Mouse (Mus musculus): ENCODE data around the gene Golga5. TPM values are rescaled to one million over a fixed set of nuclear protein-coding genes. Genes with fewer than 3 reads are reported as not detected.
"Not testable (repeated sequence)": the region's sequence is repeated elsewhere in the genome, so short reads cannot be mapped to it uniquely, and the experiment has no call there.

The Golga5 gene
- total RNA-seq, 2 experiments from 2014 or later = 26.1 to 28.2 TPM

- no peak for DNase-seq (ENCODE audit: low spot score in 2 of 2)
- intact Hi-C loops (cut with DNase I) = no loop called here
Observed at GRCm38 (mm10) chr12:102441141-102441540, 27.8 kb upstream of the Golga5 start.

- peak in 1 of 2 experiments; percentile 28 for DNase-seq (ENCODE audit: low spot score in 2 of 2)
- intact Hi-C loops (cut with DNase I) = no loop called here
Observed at GRCm38 (mm10) chr12:102442639-102443038, 26.3 kb upstream of the Golga5 start.

GRCm38 (mm10) chr12:102443676-102444075, 25.3 kb upstream of the Golga5 start:
- DNase-seq (ENCODE audit: low spot score in 2 of 2) = no peak
- intact Hi-C loops (cut with DNase I) = no loop called here

- intact Hi-C loops (cut with DNase I) = no loop called here
- no peak for DNase-seq (ENCODE audit: low spot score in 2 of 2)
Observed at GRCm38 (mm10) chr12:102445436-102445835, 23.5 kb upstream of the Golga5 start.

GRCm38 (mm10) chr12:102450437-102450836, 18.5 kb upstream of the Golga5 start:
- no peak for DNase-seq (ENCODE audit: low spot score in 2 of 2)
- intact Hi-C loops (cut with DNase I) = no loop called here

GRCm38 (mm10) chr12:102451126-102451851, 17.6 kb upstream of the Golga5 start:
- intact Hi-C loops (cut with DNase I) = no loop called here

GRCm38 (mm10) chr12:102453581-102453980, 15.4 kb upstream of the Golga5 start:
- intact Hi-C loops (cut with DNase I) = no loop called here
- no peak for DNase-seq (ENCODE audit: low spot score in 2 of 2)

More at GRCm38 (mm10) chr12:102451126-102451851, 17.6 kb upstream of the Golga5 start:
- peak in 1 of 2 experiments; percentile 47 for DNase-seq (ENCODE audit: low spot score in 2 of 2)

- DNase-seq (ENCODE audit: low spot score in 2 of 2) = no peak
- intact Hi-C loops (cut with DNase I) = no loop called here
Observed at GRCm38 (mm10) chr12:102456467-102457193, 12.3 kb upstream of the Golga5 start.

- DNase-seq (ENCODE audit: low spot score in 2 of 2) = peak in 1 of 2 experiments; percentile 22
- intact Hi-C loops (cut with DNase I) = no loop called here
Observed at GRCm38 (mm10) chr12:102460014-102460413, 8.9 kb upstream of the Golga5 start.

- peak in 1 of 2 experiments; percentile 45 for DNase-seq (ENCODE audit: low spot score in 2 of 2)
- intact Hi-C loops (cut with DNase I) = loop anchor here (1.0 kb wide), 1 partner anchor 70 kb away; no protein-coding TSS in a partner anchor
Observed at GRCm38 (mm10) chr12:102461177-102461576, 7.8 kb upstream of the Golga5 start.

GRCm38 (mm10) chr12:102464650-102465049, 4.3 kb upstream of the Golga5 start:
- intact Hi-C loops (cut with DNase I) = no loop called here
- no peak for DNase-seq (ENCODE audit: low spot score in 2 of 2)

GRCm38 (mm10) chr12:102468136-102468535, 799 bp upstream of the Golga5 start:
- intact Hi-C loops (cut with DNase I) = loop anchor here (2.0 kb wide), 2 partner anchors 29 to 491 kb away; partner anchors contain the start of gene Lgmn
- DNase-seq (ENCODE audit: low spot score in 2 of 2) = no peak

- intact Hi-C loops (cut with DNase I) = no loop called here
- no peak for DNase-seq (ENCODE audit: low spot score in 2 of 2)
Observed at GRCm38 (mm10) chr12:102474411-102474810, 5.5 kb downstream of the Golga5 start.

- intact Hi-C loops (cut with DNase I) = no loop called here
- DNase-seq (ENCODE audit: low spot score in 2 of 2) = no peak
Observed at GRCm38 (mm10) chr12:102480481-102480880, 11.5 kb downstream of the Golga5 start.

GRCm38 (mm10) chr12:102484946-102485345, 16.0 kb downstream of the Golga5 start:
- intact Hi-C loops (cut with DNase I) = no loop called here
- DNase-seq (ENCODE audit: low spot score in 2 of 2) = no peak

- DNase-seq (ENCODE audit: low spot score in 2 of 2) = no peak
- intact Hi-C loops (cut with DNase I) = loop anchor here (10.0 kb wide), 1 partner anchor 223 kb away; no protein-coding TSS in a partner anchor
Observed at GRCm38 (mm10) chr12:102491911-102492310, 23.0 kb downstream of the Golga5 start.

- intact Hi-C loops (cut with DNase I) = loop anchor here (10.0 kb wide), 1 partner anchor 219 kb away; no protein-coding TSS in a partner anchor
- DNase-seq (ENCODE audit: low spot score in 2 of 2) = not testable (repeated sequence)
Observed at GRCm38 (mm10) chr12:102495754-102496153, 26.8 kb downstream of the Golga5 start.

- DNase-seq (ENCODE audit: low spot score in 2 of 2) = no peak
- intact Hi-C loops (cut with DNase I) = loop anchor here (10.0 kb wide), 1 partner anchor 217 kb away; no protein-coding TSS in a partner anchor
Observed at GRCm38 (mm10) chr12:102497905-102498304, 29.0 kb downstream of the Golga5 start.

- intact Hi-C loops (cut with DNase I) = loop anchor here (10.0 kb wide), 1 partner anchor 216 kb away; no protein-coding TSS in a partner anchor
- DNase-seq (ENCODE audit: low spot score in 2 of 2) = no peak
Observed at GRCm38 (mm10) chr12:102498726-102499125, 29.8 kb downstream of the Golga5 start.

GRCm38 (mm10) chr12:102499210-102499609, 30.3 kb downstream of the Golga5 start:
- intact Hi-C loops (cut with DNase I) = loop anchor here (10.0 kb wide), 1 partner anchor 216 kb away; no protein-coding TSS in a partner anchor
- DNase-seq (ENCODE audit: low spot score in 2 of 2) = no peak
